Mouse (Mus musculus) bone marrow, adult 2 months (tissue): ENCODE results near the gene Fbxw17.
"Not testable (repeated sequence)": the region's sequence is repeated elsewhere in the genome, so short reads cannot be mapped to it uniquely, and the experiment has no call there.

Experiments
- CTCF ChIP-seq: fragments of 200-500 bp; IDR thresholded peaks from 2 replicates; pipeline ENCODE4 v1.5.1; 2011; ENCODE audit warnings: low read length, control low read depth; ENCODE audit not compliant: control insufficient read depth, insufficient read depth
- POLR2A ChIP-seq: fragments of 200-500 bp; IDR thresholded peaks from 2 replicates; pipeline ENCODE4 v1.6.1; 2011; ENCODE audit warnings: low read depth, mild to moderate bottlenecking, control low read depth, low read length, borderline replicate concordance; ENCODE audit not compliant: control insufficient read depth

GRCm38 (mm10) chr13:50389146-50389545, 28.5 kb upstream of the Fbxw17 start:
- not testable (repeated sequence) for TF ChIP-seq POLR2A, CTCF
